Mouse (Mus musculus) myocyte (in vitro differentiated cells): ENCODE results near the gene Zbtb9.
"Not testable (repeated sequence)": the region's sequence is repeated elsewhere in the genome, so short reads cannot be mapped to it uniquely, and the experiment has no call there.

Source experiments
- MYOD1 ChIP-seq, 3 experiments: IDR thresholded peaks; one replicate each; pipeline ENCODE4 v1.6.1; 2011; ENCODE audit warnings: control low read depth in 2 of 3, low read depth in 2 of 3, mild to moderate bottlenecking in 2 of 3, moderate library complexity in 1 of 3; ENCODE audit not compliant: insufficient read length in 2 of 3, control insufficient read depth in 1 of 3
- POLR2AphosphoS2 ChIP-seq: IDR thresholded peaks from one replicate; pipeline ENCODE4 v1.6.1; 2011; ENCODE audit warnings: low read depth, control low read depth; ENCODE audit not compliant: insufficient read length

- TF ChIP-seq MYOD1 (IDR thresholded peaks at IDR 0.05; ENCODE audit: control insufficient read depth in 1 of 3, insufficient read length in 2 of 3, low read depth in 2 of 3); POLR2AphosphoS2: not testable (repeated sequence)
These were observed 47.6 kb upstream of the Zbtb9 start for GRCm38 (mm10) chr17:26925414-26925813.
